Mouse (Mus musculus): ENCODE measurements at regions not wholly inside any gene's neighbourhood (a gene's known extent, or its start where the extent isn't known, plus 50 kb on each side); places are given as distances from the start of the nearest gene placed in this dataset.
A peak's percentile ranks its signal among the peaks of the same experiment; 100 is the strongest.

- intact Hi-C loops (cut with DNase I), result no loop called here
- no peak for DNase-seq
Measured at GRCm38 (mm10) chr8:34590976-34591749, 479.6 kb upstream of the Gm10131 start.

GRCm38 (mm10) chr8:34578043-34578442, 466.5 kb upstream of the Gm10131 start:
- intact Hi-C loops (cut with DNase I), result no loop called here
- no peak for DNase-seq

GRCm38 (mm10) chr8:34574009-34574408, 462.5 kb upstream of the Gm10131 start:
- DNase-seq, result no peak
- intact Hi-C loops (cut with DNase I), result no loop called here

- DNase-seq, result peak in 1 of 2 experiments; percentile 7
- intact Hi-C loops (cut with DNase I), result no loop called here
Measured at GRCm38 (mm10) chr8:34573007-34573881, 461.7 kb upstream of the Gm10131 start.

GRCm38 (mm10) chr8:34571736-34572135, 460.2 kb upstream of the Gm10131 start:
- intact Hi-C loops (cut with DNase I), result no loop called here
- no peak for DNase-seq

GRCm38 (mm10) chr8:34562278-34562677, 450.7 kb upstream of the Gm10131 start:
- intact Hi-C loops (cut with DNase I), result no loop called here
- DNase-seq, result no peak

- intact Hi-C loops (cut with DNase I), result no loop called here
- no peak for DNase-seq
Measured at GRCm38 (mm10) chr8:34549786-34550185, 438.2 kb upstream of the Gm10131 start.

- DNase-seq, result no peak
- intact Hi-C loops (cut with DNase I), result no loop called here
Measured at GRCm38 (mm10) chr8:34546815-34547214, 435.3 kb upstream of the Gm10131 start.

- intact Hi-C loops (cut with DNase I), result no loop called here
- no peak for DNase-seq
Measured at GRCm38 (mm10) chr8:34542361-34543038, 431.0 kb upstream of the Gm10131 start.

- no peak for DNase-seq
Measured at GRCm38 (mm10) chr8:34539232-34539631, 427.7 kb upstream of the Gm10131 start.

GRCm38 (mm10) chr8:34535434-34535833, 423.9 kb upstream of the Gm10131 start:
- intact Hi-C loops (cut with DNase I), result no loop called here
- DNase-seq, result no peak

More at GRCm38 (mm10) chr8:34539232-34539631, 427.7 kb upstream of the Gm10131 start:
- intact Hi-C loops (cut with DNase I), result no loop called here

- intact Hi-C loops (cut with DNase I), result no loop called here
- DNase-seq, result no peak
Measured at GRCm38 (mm10) chr8:34533421-34533820, 421.9 kb upstream of the Gm10131 start.

- intact Hi-C loops (cut with DNase I), result no loop called here
- DNase-seq, result no peak
Measured at GRCm38 (mm10) chr8:34530896-34531679, 419.6 kb upstream of the Gm10131 start.

GRCm38 (mm10) chr8:34530046-34530445, 418.5 kb upstream of the Gm10131 start:
- no peak for DNase-seq
- intact Hi-C loops (cut with DNase I), result no loop called here

- no peak for DNase-seq
- intact Hi-C loops (cut with DNase I), result no loop called here
Measured at GRCm38 (mm10) chr8:34529452-34529851, 417.9 kb upstream of the Gm10131 start.

- DNase-seq, result no peak
- intact Hi-C loops (cut with DNase I), result no loop called here
Measured at GRCm38 (mm10) chr8:34528213-34528612, 416.7 kb upstream of the Gm10131 start.

GRCm38 (mm10) chr8:34525231-34525630, 413.7 kb upstream of the Gm10131 start:
- DNase-seq, result no peak
- intact Hi-C loops (cut with DNase I), result no loop called here

GRCm38 (mm10) chr8:34523849-34524248, 412.3 kb upstream of the Gm10131 start:
- intact Hi-C loops (cut with DNase I), result no loop called here
- no peak for DNase-seq

GRCm38 (mm10) chr8:34521316-34521715, 409.8 kb upstream of the Gm10131 start:
- DNase-seq, result no peak
- intact Hi-C loops (cut with DNase I), result no loop called here

GRCm38 (mm10) chr8:34520664-34521063, 409.1 kb upstream of the Gm10131 start:
- no peak for DNase-seq
- intact Hi-C loops (cut with DNase I), result no loop called here

Data from heart, postnatal 14 days (tissue).